Mouse (Mus musculus) kidney, postnatal 0 days (tissue): ENCODE results near the gene Art5. TPM values are rescaled to one million over a fixed set of nuclear protein-coding genes. Genes with fewer than 3 reads are reported as not detected.

Experiments used
- ATAC-seq: fragments of 200-750 bp; cut with Nextera tagmentation; replicated peaks from 2 replicates; pipeline ENCODE4 v1.8.0; 2017; ENCODE audit warnings: low read depth, moderate number of reproducible peaks, moderate TSS enrichment, moderate library complexity; ENCODE audit not compliant: low FRiP score
- DNase-seq: peaks from one replicate; pipeline ENCODE4 v3.0.0-alpha.2; 2016; ENCODE audit warnings: low spot score
- H3K27ac ChIP-seq: fragments of 300-500 bp; sonication (generic); 2 replicates; pipeline ENCODE4 v1.5.1; 2014; ENCODE audit warnings: mild to moderate bottlenecking
- H3K27me3 ChIP-seq: fragments of 300-500 bp; sonication (generic); 2 replicates; pipeline ENCODE4 v1.6.1; 2014; ENCODE audit warnings: low read length, mixed read lengths; ENCODE audit not compliant: insufficient read depth
- H3K36me3 ChIP-seq: fragments of 300-500 bp; sonication (generic); 2 replicates; pipeline ENCODE4 v1.6.1; 2014; ENCODE audit warnings: low read length, mixed read lengths; ENCODE audit not compliant: insufficient read depth
- H3K4me1 ChIP-seq: fragments of 300-500 bp; sonication (generic); replicated peaks from 2 replicates; pipeline ENCODE4 v1.6.1; 2014; ENCODE audit warnings: antibody characterized with exemption, low read length, mixed read lengths; ENCODE audit not compliant: insufficient read depth
- H3K4me2 ChIP-seq: fragments of 300-500 bp; sonication (generic); 2 replicates; pipeline ENCODE4 v1.6.1; 2014; ENCODE audit warnings: mild to moderate bottlenecking, low read length, moderate library complexity, mixed read lengths
- H3K4me3 ChIP-seq: fragments of 300-500 bp; sonication (generic); replicated peaks from 2 replicates; pipeline ENCODE4 v1.5.1; 2014; ENCODE audit warnings: low read depth, low read length
- H3K9ac ChIP-seq: fragments of 300-500 bp; sonication (generic); 2 replicates; pipeline ENCODE4 v1.6.1; 2014; ENCODE audit warnings: low read depth, low read length
- H3K9me3 ChIP-seq: fragments of 300-500 bp; sonication (generic); replicated peaks from 2 replicates; pipeline ENCODE4 v1.6.1; 2016; ENCODE audit warnings: low read length, inconsistent platforms, mixed read lengths
- CTCF ChIP-seq: IDR thresholded peaks from 2 replicates; pipeline ENCODE4 v1.5.1; 2016; ENCODE audit warnings: antibody characterized with exemption, low read depth, mild to moderate bottlenecking, moderate library complexity
- WGBS: fragments of 180-500 bp; shearing (Covaris S2); extraction: QIAGEN DNeasy Blood & Tissue Kit; methylation state at CpG from one replicate; pipeline ENCODE4 v1.1.7; 2014; 5-methylcytosine and 5-hydroxymethylcytosine counted together
- polyA plus RNA-seq: library from polyadenylated mRNA; unstranded; fragments of >200 nt; fragmentation: Nextera tagmentation; extraction: Ambion mirVana; gene quantifications from 2 replicates; pipeline ENCODE4 v1.2.1, GENCODE M21; 2015

Gene Art5
- polyA plus RNA-seq, 1 experiment from 2014 or later, result 1.4 TPM

DNA sequence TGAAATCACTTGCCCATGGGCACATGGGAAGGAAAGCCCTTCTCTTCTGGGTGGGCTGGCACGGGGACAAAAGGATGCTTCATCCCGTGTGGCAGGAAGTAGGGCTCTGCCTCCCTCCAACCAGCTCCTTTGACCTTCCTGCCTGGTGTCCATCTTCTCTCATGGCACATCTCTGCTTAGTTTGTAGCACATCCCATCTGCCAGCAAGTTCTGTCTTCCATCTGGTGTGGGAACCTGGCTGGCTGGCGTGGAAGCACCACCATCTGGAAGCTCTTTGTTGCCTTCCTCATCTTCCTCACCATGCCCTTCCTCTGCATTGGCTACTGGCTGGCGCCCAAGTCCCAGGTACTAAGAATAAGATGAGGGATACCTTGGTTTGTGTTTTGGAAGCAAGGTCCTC, 22.0 kb downstream of the Art5 start:
- ATAC-seq (no peak), DNase-seq (no peak)
- H3K4me3 ChIP-seq, result no peak overlapping the region
- 81% methylated on average over 4 of the region's 4 CpGs for WGBS
- TF ChIP-seq CTCF, result no peak
- H3K36me3 ChIP-seq, result peaks cover 14% of the 10 kb centered on the region; the same call in 1 of the 2 replicates
- H3K4me2 ChIP-seq, result no peak overlapping the region
- H3K27ac ChIP-seq, result no peak overlapping the region
- no peaks in the 10 kb centered on the region for H3K27me3 ChIP-seq
- no peak overlapping the region for H3K9ac ChIP-seq
- H3K4me1 ChIP-seq, result no peaks in the 10 kb centered on the region
- H3K9me3 ChIP-seq, result no peaks in the 10 kb centered on the region

DNA sequence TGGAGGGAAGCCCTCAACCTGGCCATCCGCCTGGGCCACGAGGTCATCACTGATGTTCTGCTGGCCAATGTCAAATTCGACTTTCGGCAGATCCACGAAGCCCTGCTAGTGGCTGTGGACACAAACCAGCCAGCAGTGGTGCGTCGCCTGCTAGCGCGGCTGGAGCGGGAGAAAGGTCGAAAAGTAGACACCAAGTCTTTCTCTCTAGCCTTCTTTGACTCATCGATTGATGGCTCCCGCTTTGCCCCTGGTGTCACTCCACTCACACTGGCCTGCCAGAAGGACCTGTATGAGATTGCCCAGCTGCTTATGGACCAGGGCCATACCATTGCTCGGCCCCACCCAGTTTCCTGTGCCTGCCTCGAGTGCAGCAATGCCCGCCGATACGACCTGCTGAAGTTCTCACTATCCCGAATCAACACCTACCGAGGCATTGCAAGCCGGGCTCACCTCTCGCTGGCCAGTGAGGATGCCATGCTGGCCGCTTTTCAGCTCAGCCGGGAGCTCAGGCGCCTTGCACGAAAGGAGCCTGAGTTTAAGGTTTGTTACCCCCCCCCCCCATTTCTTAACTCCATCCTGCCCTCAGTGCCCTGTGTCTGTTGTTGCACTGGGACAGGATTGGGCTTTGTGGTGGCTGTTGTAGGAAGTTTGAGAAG, 25.1 kb downstream of the Art5 start:
- 86% methylated on average over 26 of the region's 26 CpGs for WGBS
- ATAC-seq (no peak), DNase-seq (no peak)
- no peak overlapping the region for H3K4me3 ChIP-seq
- no peak overlapping the region for H3K4me2 ChIP-seq
- no peaks in the 10 kb centered on the region for H3K4me1 ChIP-seq
- no peak for TF ChIP-seq CTCF
- no peak overlapping the region for H3K27ac ChIP-seq
- no peak overlapping the region for H3K9ac ChIP-seq
- H3K36me3 ChIP-seq, result peaks cover 40% of the 10 kb centered on the region
- no peaks in the 10 kb centered on the region for H3K9me3 ChIP-seq
- no peaks in the 10 kb centered on the region for H3K27me3 ChIP-seq

DNA sequence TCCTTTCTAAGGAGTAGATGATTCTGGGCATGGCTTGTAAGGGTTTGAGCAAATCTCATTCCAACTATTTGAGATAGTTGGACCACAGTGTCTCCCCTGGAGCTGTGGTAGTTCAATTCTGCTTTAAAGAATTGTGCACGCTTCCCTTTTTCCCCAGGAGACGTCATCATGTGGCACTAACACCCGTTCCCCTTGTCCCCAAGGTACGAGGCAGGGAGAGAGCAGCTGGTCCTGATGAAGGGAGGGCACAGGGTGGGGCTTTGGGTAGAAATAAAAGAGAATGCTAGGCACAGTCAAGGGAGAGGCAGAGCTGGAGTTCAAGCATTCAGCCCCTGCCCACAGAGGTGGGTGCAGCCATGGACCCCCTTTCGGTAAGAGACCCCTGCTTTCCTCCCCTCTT, 26.5 kb downstream of the Art5 start, which contains the start of gene Trpc2:
Gene Trpc2 (plus strand): TSS at position 301 of the 400 bp plus-strand sequence.
- Histone ChIP-seq H3K4me1 (no peaks in the 10 kb centered on the region), H3K9ac (no peak within 1 kb of the TSS), H3K27me3 (no peaks in the 10 kb centered on the region), H3K9me3 (no peaks in the 10 kb centered on the region), H3K4me3 (no peak within 1 kb of the TSS), H3K4me2 (no peak within 1 kb of the TSS), H3K27ac (no peak within 1 kb of the TSS), H3K36me3 (peaks cover 47% of the 10 kb centered on the region)
- DNase-seq, result no peak
- WGBS, result 88% methylated on average over 5 of the region's 5 CpGs
- no peak for ATAC-seq
- no peak for TF ChIP-seq CTCF

DNA sequence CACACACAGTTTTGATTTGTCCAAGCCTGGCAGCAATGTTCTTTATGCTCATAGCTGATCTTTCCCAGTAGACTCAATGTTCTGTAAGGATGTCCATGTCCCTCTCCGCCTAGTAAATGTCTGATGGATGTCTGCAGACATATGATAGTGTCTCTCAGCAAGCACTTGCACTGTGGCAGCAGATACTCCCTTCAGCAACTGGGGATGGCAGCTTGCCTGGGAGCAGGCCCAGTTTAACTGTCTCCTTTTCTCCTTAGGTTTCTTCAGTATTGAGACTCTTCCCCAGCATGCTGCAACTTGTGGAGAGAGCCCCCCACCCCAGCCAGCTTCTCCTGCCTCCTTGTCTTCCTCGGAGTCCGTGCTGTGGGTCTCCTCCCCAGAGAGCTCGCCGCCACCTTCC, 27.5 kb downstream of the Art5 start:
- no peak overlapping the region for H3K4me2 ChIP-seq
- no peak for TF ChIP-seq CTCF
- no peaks in the 10 kb centered on the region for H3K27me3 ChIP-seq
- H3K4me3 ChIP-seq, result no peak overlapping the region
- H3K9me3 ChIP-seq, result no peaks in the 10 kb centered on the region
- DNase-seq (no peak), ATAC-seq (no peak)
- WGBS, result 91% methylated on average over 5 of the region's 5 CpGs
- no peaks in the 10 kb centered on the region for H3K4me1 ChIP-seq
- H3K27ac ChIP-seq, result no peak overlapping the region
- peaks cover 56% of the 10 kb centered on the region for H3K36me3 ChIP-seq
- H3K9ac ChIP-seq, result no peak overlapping the region

DNA sequence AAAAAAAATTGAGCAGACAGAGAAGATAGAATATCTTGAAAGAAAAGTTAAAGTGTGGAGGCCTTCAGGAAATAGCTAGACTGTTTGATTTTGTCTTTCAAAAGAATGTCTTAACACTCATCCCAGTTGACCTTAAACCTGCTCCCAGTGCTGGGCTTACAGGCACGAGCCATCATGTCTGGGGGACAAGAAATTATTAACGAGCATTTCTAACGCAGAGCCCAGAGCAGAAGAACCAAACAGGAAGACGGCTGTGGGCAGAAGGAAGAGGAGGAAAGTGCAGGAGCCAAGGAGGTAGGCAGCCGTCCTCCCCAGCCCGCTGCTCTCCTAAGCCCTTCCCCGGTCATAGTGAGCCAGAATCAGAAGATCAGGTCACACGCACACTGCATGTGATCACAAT, 29.0 kb downstream of the Art5 start:
- no peak overlapping the region for H3K4me3 ChIP-seq
- no peak overlapping the region for H3K4me2 ChIP-seq
- no peak overlapping the region for H3K9ac ChIP-seq
- no peaks in the 10 kb centered on the region for H3K27me3 ChIP-seq
- no peaks in the 10 kb centered on the region for H3K4me1 ChIP-seq
- no peak for TF ChIP-seq CTCF
- ATAC-seq (no peak), DNase-seq (no peak)
- peaks cover 64% of the 10 kb centered on the region for H3K36me3 ChIP-seq
- no peak overlapping the region for H3K27ac ChIP-seq
- H3K9me3 ChIP-seq, result no peaks in the 10 kb centered on the region
- 82% methylated on average over 8 of the region's 8 CpGs for WGBS

DNA sequence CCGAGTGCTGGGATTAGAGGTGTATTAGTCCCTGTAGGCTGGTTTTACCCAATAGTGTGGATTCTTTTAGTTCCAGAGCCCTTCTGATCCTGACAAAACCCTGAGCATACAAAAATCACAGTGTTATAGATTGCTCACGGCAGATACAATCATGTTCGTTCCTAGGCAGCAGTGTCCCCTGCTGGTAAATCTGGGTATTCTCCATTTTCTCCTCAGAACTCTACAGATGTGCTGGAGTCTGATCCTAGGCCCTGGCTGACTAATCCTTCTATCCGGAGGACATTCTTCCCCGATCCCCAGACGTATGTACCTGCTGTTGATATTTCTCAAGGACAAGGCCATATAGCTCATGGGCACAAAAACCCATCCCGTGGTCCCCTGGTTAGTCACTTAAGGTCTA, 30.8 kb downstream of the Art5 start:
- H3K27me3 ChIP-seq, result no peaks in the 10 kb centered on the region
- DNase-seq (peak; percentile 61), ATAC-seq (no peak)
- no peak overlapping the region for H3K27ac ChIP-seq
- H3K9ac ChIP-seq, result no peak overlapping the region
- peaks cover 63% of the 10 kb centered on the region for H3K36me3 ChIP-seq
- no peaks in the 10 kb centered on the region for H3K4me1 ChIP-seq
- WGBS, result 76% methylated on average over 7 of the region's 7 CpGs
- peak; percentile 80 for TF ChIP-seq CTCF
- no peak overlapping the region for H3K4me2 ChIP-seq
- no peaks in the 10 kb centered on the region for H3K9me3 ChIP-seq
- H3K4me3 ChIP-seq, result no peak overlapping the region
